Mouse (Mus musculus): Measurements from ENCODE around the gene Psen1.

DNA sequence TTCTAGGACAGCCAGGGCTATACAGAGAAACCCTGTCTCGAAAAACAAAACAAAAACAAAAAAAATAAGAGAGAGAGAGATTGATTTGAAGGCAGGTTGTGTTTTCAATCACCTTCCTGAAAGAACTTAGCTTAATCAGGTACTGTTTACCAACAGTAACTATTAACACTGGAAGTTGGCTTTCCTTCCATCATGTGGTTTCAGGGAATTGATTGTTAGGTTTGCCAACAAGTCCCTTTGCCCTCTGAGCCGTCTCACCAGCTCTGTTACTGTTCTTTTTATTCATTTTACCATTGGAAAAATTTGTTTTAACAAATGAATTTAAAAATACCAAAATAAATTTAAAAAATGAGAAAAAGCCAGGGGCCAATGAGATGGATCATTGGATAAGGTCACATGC, 22.0 kb downstream of the Psen1 start:
- no peak for TF ChIP-seq POLR2A (IDR thresholded peaks at IDR 0.05; ENCODE audit: borderline replicate concordance, insufficient read depth, low read length)
- no peak for TF ChIP-seq CTCF (IDR thresholded peaks at IDR 0.05; ENCODE audit: borderline replicate concordance, insufficient read depth, low read depth, low read length)

Data from cerebellum, adult 2 months (tissue).